Mouse (Mus musculus) limb, embryonic 11.5 days (tissue): Measurements from ENCODE around the gene Klhl25. TPM values are rescaled to one million over a fixed set of nuclear protein-coding genes. Genes with fewer than 3 reads are reported as not detected.

Source experiments
- ATAC-seq: fragments of 200-750 bp; cut with Nextera tagmentation; 2 replicates; pipeline ENCODE4 v1.8.0; 2017; ENCODE audit warnings: low read depth; ENCODE audit not compliant: insufficient number of reproducible peaks, low FRiP score, low TSS enrichment
- DNase-seq: peaks from one replicate; pipeline ENCODE4 v3.0.0-alpha.2; 2015; ENCODE audit warnings: low spot score
- H3K27ac ChIP-seq: fragments of 300-500 bp; sonication (generic); replicated peaks from 2 replicates; pipeline ENCODE4 v1.5.1; 2014; ENCODE audit warnings: low read depth, mild to moderate bottlenecking, low read length
- H3K27me3 ChIP-seq: fragments of 300-500 bp; sonication (generic); 2 replicates; pipeline ENCODE4 v1.6.1; 2014; ENCODE audit warnings: mild to moderate bottlenecking, low read length, mixed read lengths; ENCODE audit not compliant: control insufficient read depth, insufficient read depth
- H3K36me3 ChIP-seq: fragments of 300-500 bp; sonication (generic); 2 replicates; pipeline ENCODE4 v1.6.1; 2014; ENCODE audit warnings: mild to moderate bottlenecking, low read length, moderate library complexity, mixed read lengths; ENCODE audit not compliant: control insufficient read depth, insufficient read depth
- H3K4me1 ChIP-seq: fragments of 300-500 bp; sonication (generic); 2 replicates; pipeline ENCODE4 v1.6.1; 2014; ENCODE audit warnings: low read length, mixed read lengths; ENCODE audit not compliant: control insufficient read depth, insufficient read depth
- H3K4me2 ChIP-seq: fragments of 300-500 bp; sonication (generic); 2 replicates; pipeline ENCODE4 v1.6.1; 2014; ENCODE audit warnings: low read depth, mild to moderate bottlenecking, moderate library complexity; ENCODE audit not compliant: severe bottlenecking
- H3K4me3 ChIP-seq: fragments of 300-500 bp; sonication (generic); 2 replicates; pipeline ENCODE4 v1.5.1; 2014; ENCODE audit warnings: low read depth, low read length
- H3K9ac ChIP-seq: fragments of 300-500 bp; sonication (generic); 2 replicates; pipeline ENCODE4 v1.6.1; 2014; ENCODE audit warnings: mild to moderate bottlenecking, low read length
- H3K9me3 ChIP-seq: fragments of 300-500 bp; sonication (generic); 2 replicates; pipeline ENCODE4 v1.6.1; 2016; ENCODE audit warnings: low read length; ENCODE audit not compliant: control insufficient read depth
- WGBS: fragments of 180-500 bp; shearing (Covaris S2); extraction: QIAGEN DNeasy Blood & Tissue Kit; methylation state at CpG from one replicate; pipeline ENCODE4 v1.1.7; 2014; 5-methylcytosine and 5-hydroxymethylcytosine counted together
- polyA plus RNA-seq: library from polyadenylated mRNA; unstranded; fragments of >200 nt; fragmentation: Nextera tagmentation; extraction: Ambion mirVana; gene quantifications from 2 replicates; pipeline ENCODE4 v1.2.1, GENCODE M21; 2014

The Klhl25 gene
- 21.7 and 22.3 TPM in 2 replicates for polyA plus RNA-seq

DNA sequence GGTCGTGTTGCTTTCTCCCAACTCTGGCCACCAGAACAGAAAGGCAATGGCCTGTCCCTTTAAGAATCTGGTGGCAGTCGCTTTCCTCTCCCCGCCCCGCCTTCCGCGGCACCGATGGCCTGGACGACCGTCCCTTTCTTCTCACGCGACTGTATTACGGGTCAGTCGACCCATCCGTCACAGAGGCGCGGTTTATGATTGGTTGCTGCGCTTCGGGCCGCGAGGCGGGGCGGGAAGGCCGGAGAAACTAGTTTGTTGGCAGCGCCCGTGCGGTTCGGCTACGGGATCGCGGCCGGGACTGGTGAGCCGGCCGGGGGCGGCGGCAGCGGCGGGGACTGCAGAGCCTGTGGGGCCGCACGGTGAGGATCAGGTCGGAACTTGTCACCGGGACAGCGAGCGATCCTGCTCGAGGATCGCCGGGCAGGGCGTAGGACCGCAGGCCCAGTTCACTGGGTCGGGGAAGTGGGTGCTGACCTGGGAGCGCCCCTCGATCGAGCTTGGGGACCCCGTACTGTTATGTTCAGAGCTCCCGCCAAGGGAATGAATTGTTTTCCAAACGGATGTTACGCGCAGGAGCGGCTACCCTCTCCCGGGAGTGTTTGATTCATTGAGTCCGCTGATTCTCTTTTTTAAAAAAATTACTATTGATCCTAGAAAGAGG lies at the start of gene Klhl25:
Klhl25 (plus strand) TSS at position 196 of the 661 bp plus-strand sequence.
- H3K4me1 ChIP-seq: peaks cover 4% of the 10 kb centered on the region
- H3K27ac ChIP-seq: peak within 1 kb of the TSS; percentile 79
- ATAC-seq: peak; percentile 94
- no peaks in the 10 kb centered on the region for H3K9me3 ChIP-seq
- DNase-seq: peak; percentile 98
- WGBS: under 1% methylated on average over 60 of the region's 60 CpGs
- H3K27me3 ChIP-seq: no peaks in the 10 kb centered on the region
- H3K36me3 ChIP-seq: peaks cover 3% of the 10 kb centered on the region; the same call in 1 of the 2 replicates
- H3K9ac ChIP-seq: peak within 1 kb of the TSS; percentile 91
- peak within 1 kb of the TSS; percentile 85 for H3K4me3 ChIP-seq
- H3K4me2 ChIP-seq: peak within 1 kb of the TSS; percentile 88

- no peak for DNase-seq
- Histone ChIP-seq H3K27ac (no peak overlapping the region), H3K36me3 (no peaks in the 10 kb centered on the region), H3K4me2 (no peak overlapping the region), H3K27me3 (no peaks in the 10 kb centered on the region), H3K4me1 (0 out of 2 replicates have a peak, but pooled peaks cover 2% of the 10 kb centered on the region), H3K4me3 (no peak overlapping the region), H3K9me3 (no peaks in the 10 kb centered on the region), H3K9ac (no peak overlapping the region)
- no peak for ATAC-seq
- 83% methylated on average over 4 of the region's 4 CpGs for WGBS
These were observed 47.6 kb upstream of the Klhl25 start for GRCm38 (mm10) chr7:75800530-75800929.

GRCm38 (mm10) chr7:75801022-75801421 lies 47.1 kb upstream of the Klhl25 start:
- Histone ChIP-seq H3K27ac (no peak overlapping the region), H3K27me3 (no peaks in the 10 kb centered on the region), H3K36me3 (no peaks in the 10 kb centered on the region), H3K9ac (no peak overlapping the region), H3K4me3 (no peak overlapping the region), H3K4me1 (0 out of 2 replicates have a peak, but pooled peaks cover 2% of the 10 kb centered on the region), H3K9me3 (no peaks in the 10 kb centered on the region), H3K4me2 (no peak overlapping the region)
- 92% methylated on average over 3 of the region's 3 CpGs for WGBS
- DNase-seq: no peak
- no peak for ATAC-seq

DNA sequence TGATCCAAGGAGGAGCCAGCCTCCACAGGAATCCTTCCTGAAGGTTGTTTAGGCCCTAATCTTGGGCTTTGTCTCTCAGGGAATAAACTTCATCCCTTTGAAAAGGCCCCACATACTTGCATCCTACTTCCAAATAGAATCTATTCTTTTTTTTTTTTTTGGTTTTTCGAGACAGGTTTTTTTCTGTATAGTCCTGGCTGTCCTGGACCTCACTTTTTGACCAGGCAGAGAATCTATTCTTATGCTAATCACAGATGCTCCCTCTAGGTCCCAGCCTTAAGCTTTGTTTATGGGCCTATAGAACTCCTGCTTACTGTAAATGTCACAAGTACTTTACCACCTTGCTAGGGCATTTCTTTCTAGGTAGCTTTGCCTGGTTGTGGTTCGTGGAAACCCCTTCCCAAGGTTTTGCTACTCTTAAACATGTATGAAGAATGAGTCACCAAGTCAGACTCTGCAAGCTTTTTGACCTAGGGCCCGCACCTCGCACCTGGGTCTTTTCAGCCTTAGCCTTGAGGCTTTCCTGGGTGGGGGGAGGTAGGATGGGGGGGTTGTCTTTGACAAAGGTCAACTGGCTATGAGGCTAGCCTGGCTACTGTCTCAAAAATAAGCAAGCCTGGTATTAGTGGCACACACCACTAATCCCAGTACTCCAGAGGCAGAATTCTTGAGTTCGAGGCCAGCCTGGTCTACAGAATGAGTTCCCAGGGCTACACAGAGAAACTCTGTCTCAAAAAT lies 46.3 kb upstream of the Klhl25 start:
- H3K4me3 ChIP-seq: no peak overlapping the region
- no peaks in the 10 kb centered on the region for H3K27me3 ChIP-seq
- WGBS: 89% methylated on average over 5 of the region's 5 CpGs
- DNase-seq (no peak), ATAC-seq (no peak)
- H3K4me1 ChIP-seq: no peaks in the 10 kb centered on the region
- H3K4me2 ChIP-seq: no peak overlapping the region
- no peaks in the 10 kb centered on the region for H3K36me3 ChIP-seq
- H3K9me3 ChIP-seq: no peaks in the 10 kb centered on the region
- no peak overlapping the region for H3K9ac ChIP-seq
- no peak overlapping the region for H3K27ac ChIP-seq

DNA sequence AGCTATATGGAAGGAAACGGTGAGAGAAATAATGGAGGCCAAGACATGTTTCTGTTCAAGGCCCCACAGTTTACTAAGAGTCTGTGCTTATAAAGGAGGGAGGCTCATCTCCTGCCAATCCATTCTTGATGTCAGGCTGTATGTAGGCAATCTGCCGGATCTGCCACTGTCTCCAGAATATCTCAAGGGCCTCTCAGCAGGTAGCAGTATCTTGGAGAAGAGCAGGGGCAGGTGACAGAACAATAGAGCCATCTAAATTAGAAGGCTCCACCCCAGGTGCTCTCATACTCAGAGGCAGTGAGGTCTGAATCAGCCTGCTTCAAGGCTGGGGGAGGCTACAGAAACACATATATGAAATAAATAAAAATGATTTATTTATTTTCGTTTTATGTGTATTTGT lies 45.2 kb upstream of the Klhl25 start:
- no peaks in the 10 kb centered on the region for H3K36me3 ChIP-seq
- 72% methylated on average over 3 of the region's 3 CpGs for WGBS
- DNase-seq (no peak), ATAC-seq (no peak)
- no peak overlapping the region for H3K4me2 ChIP-seq
- H3K4me3 ChIP-seq: no peak overlapping the region
- H3K9ac ChIP-seq: no peak overlapping the region
- no peaks in the 10 kb centered on the region for H3K27me3 ChIP-seq
- H3K9me3 ChIP-seq: no peaks in the 10 kb centered on the region
- no peaks in the 10 kb centered on the region for H3K4me1 ChIP-seq
- no peak overlapping the region for H3K27ac ChIP-seq

- Histone ChIP-seq H3K4me3 (no peak overlapping the region), H3K9ac (no peak overlapping the region), H3K9me3 (no peaks in the 10 kb centered on the region), H3K36me3 (no peaks in the 10 kb centered on the region), H3K4me2 (no peak overlapping the region), H3K27ac (no peak overlapping the region), H3K4me1 (no peaks in the 10 kb centered on the region), H3K27me3 (no peaks in the 10 kb centered on the region)
- ATAC-seq (no peak), DNase-seq (no peak)
- WGBS: 62% methylated on average over 4 of the region's 4 CpGs
These were observed 41.9 kb upstream of the Klhl25 start for GRCm38 (mm10) chr7:75806161-75806560.

DNA sequence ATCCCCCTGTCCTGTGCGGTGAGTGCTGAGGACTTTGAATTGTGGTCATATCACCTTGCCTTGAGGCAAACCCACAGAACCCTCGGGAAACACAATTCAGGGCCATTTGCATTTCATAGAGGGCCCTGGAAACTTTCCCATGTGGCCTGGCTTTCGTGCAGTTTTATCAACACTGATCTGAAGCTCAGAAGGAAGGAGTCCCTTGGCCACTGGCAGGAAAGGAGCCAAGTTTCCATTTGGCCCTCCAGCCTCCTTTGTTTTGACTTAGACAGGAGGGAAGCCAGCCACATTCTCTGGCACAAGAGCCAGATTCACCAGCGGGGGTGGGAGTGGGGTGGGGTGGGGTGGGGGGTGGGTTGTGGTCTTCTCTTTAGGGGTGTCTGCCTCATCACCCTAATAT lies 41.4 kb upstream of the Klhl25 start:
- H3K4me3 ChIP-seq: no peak overlapping the region
- H3K9me3 ChIP-seq: no peaks in the 10 kb centered on the region
- WGBS: 40% methylated on average over 4 of the region's 4 CpGs
- no peaks in the 10 kb centered on the region for H3K4me1 ChIP-seq
- H3K27me3 ChIP-seq: no peaks in the 10 kb centered on the region
- no peak overlapping the region for H3K4me2 ChIP-seq
- ATAC-seq: no peak
- H3K27ac ChIP-seq: no peak overlapping the region
- DNase-seq: no peak
- H3K9ac ChIP-seq: no peak overlapping the region
- no peaks in the 10 kb centered on the region for H3K36me3 ChIP-seq

DNA sequence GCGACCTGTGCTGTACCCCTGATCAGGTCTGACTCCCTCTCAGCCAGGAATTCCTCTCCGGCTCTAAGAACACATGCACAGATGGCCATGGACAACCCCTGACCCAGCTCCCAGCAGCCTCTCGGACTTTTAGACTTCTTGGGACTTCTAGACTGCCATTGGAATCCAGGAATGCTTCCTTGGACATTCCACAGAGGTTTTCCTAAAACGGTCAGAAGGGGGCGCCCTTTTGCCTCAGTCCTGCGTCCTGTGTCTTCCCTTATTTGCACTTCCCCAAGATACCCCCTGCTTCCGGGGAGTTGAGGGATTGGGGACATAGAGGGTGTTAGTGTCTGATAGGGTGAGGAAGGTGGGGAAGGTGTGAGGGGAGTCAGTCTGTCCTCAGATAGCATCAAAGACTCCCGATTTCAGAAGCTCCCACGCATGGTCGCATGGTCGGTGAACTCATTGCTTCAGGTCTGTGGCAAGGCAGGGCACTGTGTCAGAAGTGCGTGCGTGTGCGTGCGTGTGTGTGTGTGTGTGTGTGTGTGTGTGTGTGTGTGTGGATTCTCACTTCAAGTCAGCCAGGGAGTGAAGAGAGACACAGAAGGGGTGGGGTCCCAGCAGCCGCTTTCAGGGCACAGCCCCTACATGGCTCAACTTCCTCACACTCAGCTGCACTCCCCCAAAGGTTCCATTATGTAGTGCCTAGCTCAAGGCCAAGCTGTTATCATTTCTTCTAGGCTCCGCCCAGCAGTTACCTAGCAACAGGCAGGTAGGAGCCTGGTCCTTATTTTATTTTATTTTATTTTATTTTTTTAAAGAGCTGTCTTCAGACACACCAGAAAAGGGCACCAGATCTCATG lies 40.4 kb upstream of the Klhl25 start:
- Histone ChIP-seq H3K9me3 (no peaks in the 10 kb centered on the region), H3K4me3 (no peak overlapping the region), H3K4me2 (no peak overlapping the region), H3K27me3 (no peaks in the 10 kb centered on the region), H3K27ac (no peak overlapping the region), H3K36me3 (no peaks in the 10 kb centered on the region), H3K4me1 (no peaks in the 10 kb centered on the region), H3K9ac (no peak overlapping the region)
- 69% methylated on average over 17 of the region's 17 CpGs for WGBS
- DNase-seq (peak; percentile 41), ATAC-seq (0 out of 2 replicates have a peak, but pooled peaks have one; percentile 39)
